Mouse (Mus musculus) adrenal gland, adult 8-10 months (tissue): ENCODE results near the gene Elovl3. TPM values are rescaled to one million over a fixed set of nuclear protein-coding genes. Genes with fewer than 3 reads are reported as not detected.

ENCODE experiments used
- total RNA-seq, 4 experiments: library from RNA; stranded (reverse); gene quantifications; 2 replicates each; pipeline ENCODE4 v1.2.4; 2022

Gene Elovl3
- total RNA-seq, 4 experiments from 2014 or later, result 0.28 to 43.1 (median 15.1) TPM

Other genes with a start within 250 kb of the Elovl3 start
- gene Armh3, start 133.4 kb upstream of the Elovl3 start, total RNA-seq, result 10 to 100 TPM; 19.0 to 27.7 (median 20.8) TPM
- gene Hps6, start 128.4 kb upstream of the Elovl3 start, total RNA-seq, result 10 to 100 TPM; 13.0 to 25.3 (median 19.9) TPM
- 10 to 100 TPM; 27.8 to 37.8 (median 34.3) TPM for gene Pprc1, start 87.0 kb upstream of the Elovl3 start, total RNA-seq
- gene Ldb1, start 86.7 kb upstream of the Elovl3 start, total RNA-seq, result 100 to 1,000 TPM in 2 of 4 experiments, 10 to 100 TPM in 2; 55.5 to 115 (median 89.6) TPM
- gene Nolc1, start 56.0 kb upstream of the Elovl3 start, total RNA-seq, result 10 to 100 TPM; 43.3 to 47.8 (median 45.5) TPM
- gene Pitx3, start 16.4 kb downstream of the Elovl3 start, total RNA-seq, result under 1 TPM in 2 of 4 experiments, not detected in 2; 0.17 to 0.35 TPM
- gene Gbf1, start 20.6 kb downstream of the Elovl3 start, total RNA-seq, result 100 to 1,000 TPM in 1 of 4 experiments, 10 to 100 TPM in 3; 81.0 to 101 (median 85.3) TPM
- 10 to 100 TPM; 35.6 to 40.1 (median 37.3) TPM for gene Nfkb2, start 172.4 kb downstream of the Elovl3 start, total RNA-seq
- 10 to 100 TPM in 3 of 4 experiments, 1 to 10 TPM in 1; 7.9 to 14.9 (median 13.1) TPM for gene Psd, start 195.3 kb downstream of the Elovl3 start, total RNA-seq
- gene Fbxl15, start 196.3 kb downstream of the Elovl3 start, total RNA-seq, result 10 to 100 TPM; 11.9 to 16.2 (median 13.2) TPM
- gene Cuedc2, start 206.8 kb downstream of the Elovl3 start, total RNA-seq, result 100 to 1,000 TPM in 2 of 4 experiments, 10 to 100 TPM in 2; 77.2 to 109 (median 89.6) TPM
- 10 to 100 TPM; 11.7 to 21.1 (median 16.6) TPM for gene Mfsd13a, start 209.2 kb downstream of the Elovl3 start, total RNA-seq
- 1 to 10 TPM; 1.1 to 2.4 (median 1.5) TPM for gene 2310034G01Rik, start 218.4 kb downstream of the Elovl3 start, total RNA-seq